Mouse (Mus musculus) gonadal fat pad, adult 2 months (tissue): ENCODE data around the gene Sel1l3. TPM values are rescaled to one million over a fixed set of nuclear protein-coding genes. Genes with fewer than 3 reads are reported as not detected.

Experiments
- DNase-seq: peaks from one replicate; pipeline ENCODE4 v3.0.0-alpha.2; 2012; ENCODE audit warnings: low read depth
- polyA plus RNA-seq: library from polyadenylated mRNA; depleted of rRNA; stranded (reverse); fragments of >200 nt; gene quantifications from 2 replicates; pipeline ENCODE4 v1.2.3, GENCODE M21; 2012

Gene Sel1l3
- polyA plus RNA-seq, 1 experiment = 6.9 TPM

DNA sequence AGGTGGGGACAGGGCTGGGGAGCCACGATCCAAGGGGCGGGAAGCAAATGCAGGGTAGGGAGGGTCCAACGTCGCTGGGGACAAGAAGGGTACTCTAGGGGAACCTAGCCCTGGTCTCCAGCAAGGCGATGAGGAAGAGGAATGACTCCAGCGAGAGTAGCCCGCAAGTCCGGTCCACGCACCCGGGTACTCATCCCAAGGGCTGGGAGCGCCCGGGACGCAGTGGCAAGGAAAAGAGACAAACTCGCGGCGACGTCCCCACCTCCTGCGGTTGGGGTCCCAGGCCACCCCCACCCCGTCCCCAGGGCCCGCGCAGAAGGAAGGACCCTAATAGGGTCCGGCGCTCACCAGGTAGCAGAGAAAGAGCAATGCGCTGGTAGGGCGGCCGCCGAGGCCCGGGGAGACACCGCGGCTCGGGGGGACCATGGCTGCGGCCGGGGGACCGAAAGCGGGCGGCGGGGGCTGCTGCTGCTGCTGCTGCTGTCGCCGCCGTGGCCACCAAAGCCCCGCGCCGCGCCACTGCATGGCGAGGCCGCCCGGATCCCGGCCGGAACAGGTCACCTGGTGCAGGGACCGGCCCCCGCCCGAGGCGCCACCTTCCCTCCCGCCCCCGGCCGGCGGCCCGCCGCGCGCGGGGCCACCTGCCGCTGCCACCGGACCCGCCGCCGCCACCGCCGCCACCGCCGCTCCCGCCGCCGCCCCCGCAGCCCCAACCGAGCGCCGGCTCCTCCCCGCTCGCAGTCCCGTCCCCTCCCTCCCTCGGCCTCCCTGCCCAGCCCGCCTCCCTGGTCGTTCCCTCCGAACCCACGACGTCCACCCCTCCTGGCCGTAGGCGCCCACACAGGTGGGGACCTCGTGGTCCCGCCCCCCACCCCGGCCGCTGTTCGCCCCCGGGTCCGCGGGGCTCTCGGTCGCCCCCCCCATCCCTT is 681 bp downstream of the Sel1l3 start:
- DNase-seq = no peak

DNA sequence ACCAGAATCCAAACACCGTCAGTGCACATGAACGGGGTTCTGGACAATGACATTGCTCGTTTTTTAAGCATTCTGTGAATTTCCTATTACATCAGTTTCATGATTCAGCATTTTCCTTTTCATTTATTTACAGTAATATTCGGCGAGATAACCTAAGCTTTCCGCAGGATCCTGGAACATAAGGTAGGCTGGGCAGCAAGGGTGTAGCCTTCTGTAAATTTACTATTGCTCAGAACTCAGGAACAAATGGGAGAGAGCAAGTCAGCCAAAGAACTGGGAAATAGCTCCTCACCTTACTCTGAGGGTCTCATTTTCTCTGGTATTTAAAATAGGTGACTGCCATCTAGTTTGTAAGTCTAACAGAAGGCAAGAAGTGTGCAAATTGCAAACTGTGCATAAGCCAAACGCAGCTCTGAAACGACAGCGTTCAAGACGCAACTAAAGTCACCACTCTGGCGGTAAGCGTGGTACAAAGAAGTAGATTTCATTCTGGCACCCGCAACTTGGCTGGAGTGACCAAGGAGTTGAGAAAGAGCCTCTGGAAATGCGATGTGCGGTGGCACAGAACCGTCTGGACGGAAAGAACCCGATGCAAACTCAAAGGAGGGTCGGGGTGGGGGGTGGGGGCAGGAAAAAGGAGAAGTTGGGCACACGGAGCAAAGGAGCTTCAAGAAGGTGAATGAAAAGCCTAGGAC is 1.5 kb downstream of the Sel1l3 start:
- no peak for DNase-seq

DNA sequence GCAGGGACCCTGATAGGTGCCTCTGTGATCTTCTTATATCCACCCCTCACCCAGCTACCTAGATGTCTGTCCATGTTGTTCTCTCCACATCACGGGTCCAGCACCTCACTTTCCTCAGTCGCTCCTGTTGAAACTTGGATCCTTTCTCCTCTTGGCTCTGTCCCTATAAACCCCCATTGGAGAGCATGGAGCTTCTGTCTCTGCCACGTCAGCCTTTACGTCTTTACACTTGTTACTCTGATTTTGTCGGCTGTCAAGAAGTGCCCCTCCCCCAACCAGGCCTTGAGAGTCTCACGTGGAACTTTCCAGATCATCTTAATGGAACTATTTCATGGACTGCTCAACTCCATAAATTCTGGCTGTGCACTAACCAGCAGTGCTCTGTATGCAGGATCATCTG is 2.5 kb downstream of the Sel1l3 start:
- DNase-seq = no peak

DNA sequence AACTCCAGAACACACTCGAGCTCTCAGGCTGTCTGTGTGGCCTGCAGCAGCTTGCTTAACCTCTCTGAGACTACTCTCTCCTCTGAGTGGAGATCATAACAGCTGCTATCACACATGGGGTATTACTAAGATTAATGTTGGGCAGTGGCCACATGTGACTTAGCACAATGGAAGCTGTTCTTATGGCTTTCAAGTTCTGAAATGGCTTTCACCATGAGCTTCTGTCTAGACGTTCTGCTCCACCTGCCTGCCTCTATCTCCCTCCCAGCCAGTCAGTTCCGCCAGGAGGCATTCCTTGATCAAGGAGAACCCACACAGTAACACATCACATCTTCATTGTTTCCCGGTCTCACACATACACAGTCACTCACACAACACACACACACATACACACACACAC is 3.2 kb downstream of the Sel1l3 start:
- no peak for DNase-seq

DNA sequence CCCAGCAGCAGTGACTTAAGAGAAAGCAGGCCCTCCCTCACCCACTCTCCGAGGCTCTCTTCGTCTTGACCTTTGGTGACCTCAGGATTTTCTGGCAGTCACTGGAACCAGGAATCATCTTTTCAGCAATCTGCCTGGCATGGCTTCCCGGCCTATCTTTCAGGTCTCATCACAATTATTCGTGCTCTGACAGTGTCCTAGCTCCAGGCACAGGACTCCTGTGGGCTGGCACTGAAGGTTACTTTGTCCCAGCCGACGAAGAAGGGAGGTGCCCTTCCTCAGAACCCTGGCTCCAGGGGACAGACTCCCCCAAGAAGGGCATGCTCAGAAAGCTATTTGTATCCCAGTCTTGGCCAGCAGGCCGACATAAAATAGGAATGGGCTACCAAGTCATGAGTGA is 4.0 kb downstream of the Sel1l3 start:
- no peak for DNase-seq

DNA sequence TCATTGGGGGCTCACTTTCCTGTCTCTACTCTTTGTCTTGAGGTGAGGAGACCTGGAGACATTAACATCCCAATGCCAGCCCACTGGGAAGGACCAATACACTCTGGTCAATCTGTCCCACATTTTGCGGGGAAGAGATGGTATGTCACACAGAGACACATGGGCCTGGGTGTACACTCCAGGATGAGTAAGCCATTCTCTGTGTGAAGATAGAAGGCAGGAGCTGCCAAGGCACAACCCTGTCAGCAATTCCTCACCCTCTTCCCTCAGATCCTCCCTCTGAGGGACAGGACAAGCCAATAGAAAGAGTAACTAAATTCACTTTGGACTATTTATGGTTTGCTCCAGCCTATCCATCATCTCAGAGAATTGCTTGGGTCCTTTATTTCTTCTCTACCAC is 5.0 kb downstream of the Sel1l3 start:
- DNase-seq = no peak

DNA sequence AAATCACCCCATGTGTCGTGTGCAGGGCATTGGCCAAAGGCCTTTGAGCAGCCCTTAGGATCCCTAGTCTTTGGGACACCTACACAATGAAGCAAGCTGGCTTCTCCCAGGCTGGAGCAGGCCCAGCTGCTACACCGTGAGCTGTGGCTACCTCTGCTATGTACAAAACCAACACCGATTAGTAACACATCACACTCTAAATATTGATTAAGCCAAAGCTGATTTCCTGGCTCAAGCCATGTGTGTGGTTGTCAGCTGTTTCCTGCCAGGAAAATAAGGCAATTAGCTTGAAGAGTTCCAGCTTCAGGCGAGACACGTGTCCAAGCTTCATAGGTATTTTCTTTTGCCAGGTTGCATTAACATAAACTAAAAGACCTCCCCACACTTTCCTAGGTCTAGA is 7.2 kb downstream of the Sel1l3 start:
- DNase-seq = no peak

DNA sequence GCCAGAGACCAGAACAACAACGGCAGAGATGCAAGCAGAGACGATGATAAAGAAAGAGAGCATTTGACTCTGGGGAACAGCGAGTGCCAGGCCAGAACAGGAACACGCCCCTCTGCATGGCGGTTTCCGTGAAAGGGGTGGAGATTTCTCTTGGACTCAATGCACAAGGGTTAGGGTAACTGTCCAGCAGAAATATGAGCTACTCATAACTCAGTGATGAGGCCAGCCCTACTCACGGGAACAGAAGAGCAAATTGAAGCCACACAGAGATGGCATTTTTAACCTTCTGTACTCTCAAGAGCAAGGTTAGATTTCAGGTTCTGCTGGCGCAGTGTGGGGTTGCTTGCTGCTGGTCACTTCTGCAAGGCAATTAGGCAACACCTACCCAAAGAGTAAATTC is 11.0 kb downstream of the Sel1l3 start:
- DNase-seq = no peak

DNA sequence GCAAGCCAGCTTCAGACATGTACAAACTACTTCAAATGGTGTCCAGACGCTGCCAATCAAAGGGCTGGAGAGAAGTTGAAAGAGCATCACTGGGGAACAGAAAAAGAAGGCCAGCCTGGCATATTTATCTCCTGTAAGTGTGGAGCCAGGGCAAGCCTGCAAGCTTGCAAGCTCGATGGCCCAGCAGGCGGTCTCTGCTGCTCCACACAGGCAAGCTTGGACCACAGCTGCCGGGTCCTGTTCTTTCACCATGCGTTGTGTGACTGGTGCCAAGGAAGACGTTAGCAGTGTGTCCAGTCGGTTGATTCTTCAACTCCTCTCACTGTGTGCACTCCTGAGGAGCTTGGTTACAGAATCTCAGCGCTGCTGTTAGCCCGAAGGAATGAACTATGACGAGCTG is 12.9 kb downstream of the Sel1l3 start:
- DNase-seq = no peak

DNA sequence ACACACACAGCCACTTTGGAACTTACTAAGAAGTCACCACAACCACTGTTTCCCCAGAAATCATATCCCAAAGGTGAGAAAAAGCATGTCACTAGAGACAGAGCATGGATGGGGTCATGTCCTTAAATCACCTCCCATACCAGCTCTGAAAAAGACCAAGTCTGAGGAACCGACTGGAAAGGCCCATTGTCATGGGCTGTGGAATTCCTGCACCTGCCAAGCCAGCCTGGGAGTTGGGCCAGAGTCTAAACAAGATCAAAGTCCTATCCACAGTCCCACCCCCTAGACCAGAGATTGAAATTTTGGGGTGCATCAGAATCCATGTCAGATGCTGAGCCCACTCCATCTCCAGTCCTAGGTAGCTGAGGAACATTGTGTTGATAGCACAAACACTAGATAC is 15.3 kb downstream of the Sel1l3 start:
- DNase-seq = no peak

DNA sequence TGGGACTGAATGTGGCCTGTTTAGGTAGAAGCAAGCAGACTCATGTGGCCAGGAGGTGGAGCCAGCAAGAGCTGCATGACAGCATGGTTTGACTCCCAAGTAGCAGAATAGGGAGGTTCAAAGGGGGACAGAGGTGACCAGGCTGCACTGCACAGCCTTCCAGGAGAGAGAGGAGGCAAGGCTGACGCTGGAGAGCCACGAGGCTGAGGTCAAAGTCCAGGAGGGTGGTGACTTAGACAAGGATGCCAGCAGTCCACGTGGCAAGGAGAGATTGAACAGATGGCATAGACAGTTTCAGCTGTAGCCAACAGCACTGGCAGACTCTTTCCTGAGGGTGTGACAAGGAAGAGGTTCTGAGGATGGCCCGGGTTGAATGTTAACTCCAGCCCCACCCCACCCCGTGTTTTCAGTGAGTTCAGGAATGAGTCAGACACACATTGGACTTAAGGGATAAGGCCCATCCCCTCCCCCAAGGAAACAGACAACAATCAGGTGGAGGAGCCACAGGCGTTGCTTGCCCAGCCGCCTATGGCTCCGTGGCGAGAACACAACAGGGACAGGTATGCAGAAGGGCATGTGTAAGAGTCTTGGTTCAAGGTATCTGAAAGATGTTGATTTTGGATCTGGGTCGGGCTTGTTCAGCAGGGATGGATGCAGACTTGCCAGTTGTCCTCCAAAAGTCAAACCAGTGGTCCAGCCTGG is 17.2 kb downstream of the Sel1l3 start:
- DNase-seq = no peak

DNA sequence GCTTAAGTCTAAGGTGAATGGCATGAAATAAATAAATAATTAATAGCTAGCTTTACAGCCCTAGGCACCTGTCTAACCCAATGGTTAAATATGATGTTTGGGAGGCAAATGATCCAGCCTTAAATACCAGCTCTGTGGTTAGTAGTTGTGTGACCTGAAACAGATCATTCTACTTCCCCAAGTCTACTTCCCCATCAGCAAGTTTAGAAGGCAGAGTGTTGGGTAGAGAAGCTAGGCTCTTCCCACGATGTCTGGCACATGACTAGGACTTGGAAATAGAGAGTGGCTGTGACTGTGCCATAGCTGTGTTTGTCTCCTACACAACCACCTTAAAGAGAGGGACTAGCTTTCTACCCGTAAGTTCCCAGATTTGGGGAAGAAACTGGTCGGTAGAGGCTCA is 18.9 kb downstream of the Sel1l3 start:
- no peak for DNase-seq

DNA sequence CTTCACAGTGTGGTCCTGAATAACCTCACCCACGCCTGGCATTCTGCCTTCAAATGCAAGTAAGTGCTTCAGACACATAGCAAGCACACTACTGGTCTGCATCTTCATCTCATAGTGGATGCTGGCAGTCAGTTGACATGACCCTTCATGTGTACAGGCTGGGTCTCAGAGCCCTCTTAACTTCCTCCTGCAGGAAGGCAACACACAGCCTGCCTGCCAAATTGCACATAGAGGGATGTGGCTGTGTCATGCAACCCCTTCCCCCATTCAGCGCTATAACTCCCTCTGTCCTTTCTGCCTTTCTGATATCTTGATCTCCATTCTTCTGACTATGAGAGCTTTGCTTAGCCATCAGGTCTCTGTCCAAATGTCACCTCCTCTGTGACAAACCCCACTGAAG is 19.3 kb downstream of the Sel1l3 start:
- DNase-seq = no peak

DNA sequence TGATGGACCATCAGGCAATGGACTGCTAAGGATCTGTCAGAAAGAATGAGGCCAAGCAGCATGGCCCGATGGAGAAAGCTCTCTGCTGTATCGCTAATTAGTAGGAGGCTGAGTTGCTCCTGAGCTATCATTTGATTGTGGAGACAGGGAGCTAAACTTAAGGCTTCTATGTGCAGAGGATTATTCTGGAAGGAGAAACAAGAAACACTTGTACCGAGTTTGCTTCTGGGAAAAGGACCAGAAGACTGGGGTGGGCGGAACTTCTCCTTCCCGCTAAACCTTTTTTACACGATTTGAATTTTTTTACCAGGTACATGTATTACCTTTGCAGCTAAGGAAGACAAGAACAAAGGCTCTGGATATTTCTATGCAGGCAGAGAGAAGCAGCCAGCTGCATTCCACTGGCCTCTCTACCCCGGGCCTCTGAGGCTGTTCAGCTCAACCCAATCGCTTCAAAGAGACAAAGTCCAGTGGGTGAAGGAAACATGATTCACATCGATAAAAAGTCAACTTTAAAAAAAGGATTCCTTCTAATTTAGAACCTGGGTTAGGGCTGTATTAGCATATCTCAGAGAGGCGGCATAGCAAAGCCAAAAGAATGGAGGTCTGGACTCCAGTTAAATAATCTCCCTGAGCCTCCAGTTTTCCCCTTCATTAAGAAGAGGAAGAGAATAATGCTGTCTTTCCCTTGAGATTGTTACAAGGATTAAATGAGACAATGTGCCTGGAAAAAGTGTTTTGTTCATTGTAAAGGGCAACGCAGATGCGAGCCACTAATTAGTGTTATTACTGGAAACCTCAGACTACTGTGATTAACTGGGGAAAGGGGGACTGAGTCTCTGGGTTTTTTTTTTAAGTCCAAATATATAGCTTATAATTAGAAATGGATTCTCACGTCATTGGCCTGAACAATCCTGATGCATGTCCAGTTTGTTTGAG is 20.4 kb downstream of the Sel1l3 start:
- no peak for DNase-seq

DNA sequence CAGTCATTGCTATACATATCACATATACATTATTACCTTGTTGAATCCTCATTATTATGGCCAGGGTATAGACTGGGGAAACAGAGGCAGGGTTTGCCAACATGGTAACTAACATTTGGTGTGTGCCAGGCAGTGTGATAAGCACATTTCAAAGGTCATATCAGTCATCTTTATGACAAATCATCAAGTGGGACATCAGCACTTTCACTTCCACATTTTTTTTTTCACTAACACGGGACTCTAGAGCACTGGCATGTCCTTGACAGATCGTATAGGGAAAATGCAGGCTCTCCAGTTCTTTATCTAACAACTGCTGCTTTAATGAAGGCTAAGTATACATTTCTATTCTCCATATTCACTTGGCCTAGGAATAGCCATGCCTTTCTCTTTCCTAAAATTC is 25.1 kb downstream of the Sel1l3 start:
- DNase-seq = no peak

DNA sequence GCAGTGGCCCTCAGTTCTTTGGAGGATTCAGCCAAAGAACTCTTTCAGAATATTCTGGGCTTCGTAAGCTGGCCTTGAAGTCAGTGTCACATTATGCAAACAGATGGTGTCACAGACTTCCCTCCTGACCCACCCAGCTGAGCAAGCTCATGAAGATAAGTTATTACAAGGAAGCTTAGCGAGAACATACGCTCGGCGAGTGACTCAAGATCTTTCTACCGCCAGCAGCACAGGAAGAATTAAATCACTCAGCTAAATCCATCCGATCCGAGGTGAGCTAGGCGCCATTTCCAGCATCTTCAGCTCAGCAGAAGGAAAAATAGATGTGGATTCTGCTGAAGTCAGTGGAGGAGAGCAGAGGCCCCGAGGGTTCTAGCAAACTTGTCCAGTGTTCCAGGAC is 26.5 kb downstream of the Sel1l3 start:
- DNase-seq = no peak

DNA sequence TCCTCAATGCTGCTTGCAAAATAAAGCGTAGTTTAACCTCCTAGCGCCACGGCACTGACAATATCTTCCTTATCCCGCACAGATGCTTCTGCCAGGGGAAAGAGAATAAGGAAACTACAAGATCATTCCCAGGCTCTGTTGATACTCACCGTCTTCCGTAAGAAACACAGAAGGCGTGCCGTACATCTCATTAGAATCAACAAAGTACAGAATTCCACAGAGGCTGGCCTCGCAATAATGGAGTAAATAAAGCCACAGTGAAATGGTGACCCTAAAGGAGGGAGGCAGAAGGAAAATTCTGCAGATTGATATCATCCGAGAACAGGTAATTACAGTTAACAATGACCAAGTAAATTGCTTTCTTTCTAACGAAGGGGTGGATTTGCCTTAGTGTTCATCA is 27.9 kb downstream of the Sel1l3 start:
- no peak for DNase-seq

DNA sequence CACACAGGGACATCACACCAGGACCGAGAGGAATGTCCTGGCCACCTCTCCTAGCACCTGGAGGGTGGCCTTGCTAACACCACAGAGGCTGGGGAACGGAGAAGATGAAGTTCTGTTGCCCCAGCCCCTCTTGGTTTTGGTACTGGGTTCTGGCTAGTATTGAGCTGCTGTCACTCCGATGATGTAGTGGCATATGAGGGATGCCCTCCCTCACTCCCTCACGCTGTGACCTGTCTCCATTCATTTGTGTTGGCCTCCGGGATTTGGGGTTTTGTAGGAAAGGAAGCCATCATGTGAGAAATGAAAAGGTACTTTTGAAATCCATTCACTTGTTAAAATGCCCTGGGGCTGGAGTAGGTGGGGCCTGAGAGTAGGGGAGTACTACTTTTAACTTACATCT is 33.8 kb downstream of the Sel1l3 start:
- DNase-seq = no peak

DNA sequence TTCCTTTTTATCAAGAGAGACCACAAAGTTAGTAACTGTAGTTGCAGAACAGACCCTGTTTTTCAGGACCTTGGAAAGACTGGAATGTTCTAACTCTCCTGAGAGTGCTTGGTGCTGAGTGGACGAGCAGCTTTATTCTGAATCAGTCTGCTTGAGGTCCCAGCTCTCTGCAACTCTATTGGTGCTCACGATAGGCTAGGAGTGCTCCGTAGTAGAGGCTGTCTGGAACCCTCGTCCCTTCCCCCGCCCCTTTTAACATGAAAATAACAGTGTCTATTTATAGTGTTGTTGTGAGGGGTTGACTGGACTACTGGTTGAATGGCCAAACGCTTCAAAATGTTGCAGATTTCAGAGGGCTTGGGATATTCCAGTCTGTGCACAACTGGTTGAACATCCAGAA is 37.0 kb downstream of the Sel1l3 start:
- DNase-seq = no peak

DNA sequence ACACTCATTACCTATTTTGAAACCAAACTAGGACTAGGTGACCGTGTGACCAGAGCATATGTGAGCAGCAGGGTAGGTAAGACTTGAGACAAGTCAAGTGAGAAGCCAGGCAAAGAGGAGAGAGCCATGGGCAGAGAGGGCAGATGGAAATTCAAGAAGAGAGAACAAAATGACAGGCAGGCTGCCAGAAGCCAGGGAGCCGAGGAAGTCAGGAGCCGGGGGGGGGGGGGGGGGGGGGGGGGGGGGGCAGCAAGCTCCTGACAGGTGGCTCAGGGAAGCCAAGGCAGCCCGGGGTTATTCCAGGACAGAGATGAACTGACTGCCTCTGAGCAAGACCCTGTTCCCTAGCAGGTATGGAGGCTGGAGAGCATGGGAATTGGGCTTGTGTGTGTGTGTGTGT is 37.7 kb downstream of the Sel1l3 start:
- DNase-seq = no peak

DNA sequence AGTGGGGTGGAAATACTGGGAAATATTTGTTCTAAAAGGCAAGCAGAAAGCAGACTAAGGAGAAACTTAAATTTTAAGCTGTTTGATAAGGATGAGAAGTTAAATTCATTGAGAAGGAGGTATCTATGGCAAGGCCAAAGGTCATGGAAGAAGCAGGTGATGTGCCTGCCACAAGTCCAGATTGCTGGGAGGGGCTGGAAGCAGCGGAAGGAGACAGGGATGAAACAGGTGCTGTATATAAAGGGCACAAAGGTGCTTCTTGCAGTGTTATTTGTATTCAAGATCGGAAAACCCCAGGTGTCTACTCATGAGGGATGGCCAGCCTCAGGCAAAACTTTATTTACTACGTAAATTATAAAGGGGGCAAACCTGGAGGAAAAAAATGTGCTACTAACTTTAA is 38.5 kb downstream of the Sel1l3 start:
- no peak for DNase-seq

DNA sequence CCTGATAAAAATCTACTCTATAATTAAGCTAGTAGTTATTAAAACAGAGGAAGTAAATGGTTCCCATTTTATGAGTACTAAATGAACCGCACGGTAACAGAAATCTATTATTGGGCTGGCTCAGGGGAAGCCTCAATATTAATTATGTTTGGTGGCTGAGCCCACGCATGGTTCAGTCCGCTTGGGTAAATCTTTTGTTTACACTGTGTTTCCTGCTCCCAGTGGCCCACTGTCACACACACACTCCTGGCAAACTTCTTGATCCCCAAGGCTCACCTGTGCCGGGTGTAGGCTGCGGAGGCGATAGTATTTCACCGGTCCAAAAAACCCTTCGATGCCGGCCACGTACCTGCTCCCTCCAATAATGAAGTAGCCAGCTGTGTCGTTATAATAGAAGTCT is 39.3 kb downstream of the Sel1l3 start:
- DNase-seq = no peak
